Mouse (Mus musculus) heart, postnatal 4 days (tissue): Measurements from ENCODE around the gene 2010300C02Rik. TPM values are rescaled to one million over a fixed set of nuclear protein-coding genes. Genes with fewer than 3 reads are reported as not detected.

Experiments used
- DNase-seq: peaks from one replicate; pipeline ENCODE4 v3.0.0; 2021
- total RNA-seq, 2 experiments: library from RNA; stranded (reverse); gene quantifications; 2 replicates each; pipeline ENCODE4 v1.2.3; 2021

Gene 2010300C02Rik
- total RNA-seq, 2 experiments from 2014 or later, result 1.7 to 1.9 TPM

DNA sequence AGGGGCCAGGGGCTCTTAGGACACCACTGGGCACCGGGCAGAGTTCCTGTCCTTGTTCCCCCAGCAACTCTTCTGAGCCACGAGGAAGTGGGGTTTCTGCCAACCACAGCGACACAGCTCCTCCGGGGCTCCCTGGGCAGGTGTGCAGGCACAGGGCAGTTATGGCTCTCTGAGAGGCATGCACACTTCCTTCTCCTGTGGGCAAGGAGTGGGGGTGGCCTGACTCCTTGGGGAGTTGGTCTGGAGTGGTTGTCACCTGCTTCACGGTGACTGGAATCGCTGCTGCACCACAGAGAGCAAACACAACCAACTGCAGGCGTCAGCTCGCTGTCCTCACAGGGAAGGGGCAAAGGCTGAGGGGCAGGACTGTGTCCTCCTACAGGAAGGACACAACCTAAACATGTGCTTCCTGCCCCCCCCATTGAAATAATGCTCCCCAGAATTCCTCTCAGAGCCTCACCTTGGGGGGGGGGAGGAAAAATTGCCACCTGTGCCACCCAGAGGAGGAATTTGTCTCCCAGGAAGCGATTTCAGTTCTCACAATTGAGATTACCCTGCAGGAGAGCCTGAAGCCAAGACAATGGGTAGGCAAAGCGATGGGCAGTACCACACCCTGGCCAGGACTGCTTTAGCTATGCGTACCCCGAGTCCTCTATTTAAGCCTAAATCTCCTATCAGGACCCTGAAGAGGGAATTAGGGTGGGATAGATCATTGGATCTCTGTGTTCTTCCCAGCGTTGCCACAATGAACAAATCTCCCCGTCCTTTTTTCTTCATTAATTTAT is 54.2 kb downstream of the 2010300C02Rik start:
- no peak for DNase-seq

DNA sequence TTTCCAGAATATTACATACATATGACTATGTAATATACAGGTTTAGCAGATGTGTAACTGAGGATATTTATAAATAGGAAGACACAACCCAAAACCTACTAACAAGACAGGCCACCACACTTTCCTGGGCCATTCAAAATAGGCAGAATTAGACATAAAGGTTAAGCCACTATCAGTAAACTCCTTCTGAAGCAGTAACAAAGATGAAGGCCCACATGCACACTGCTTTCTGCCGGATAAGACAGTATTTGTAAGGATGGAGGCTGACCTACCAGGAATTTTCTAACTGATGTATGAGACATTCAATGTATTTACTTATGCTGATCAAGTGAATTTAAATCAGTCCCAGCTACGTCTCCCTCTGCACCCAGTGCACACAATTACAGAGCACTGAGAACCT is 55.4 kb downstream of the 2010300C02Rik start:
- no peak for DNase-seq

DNA sequence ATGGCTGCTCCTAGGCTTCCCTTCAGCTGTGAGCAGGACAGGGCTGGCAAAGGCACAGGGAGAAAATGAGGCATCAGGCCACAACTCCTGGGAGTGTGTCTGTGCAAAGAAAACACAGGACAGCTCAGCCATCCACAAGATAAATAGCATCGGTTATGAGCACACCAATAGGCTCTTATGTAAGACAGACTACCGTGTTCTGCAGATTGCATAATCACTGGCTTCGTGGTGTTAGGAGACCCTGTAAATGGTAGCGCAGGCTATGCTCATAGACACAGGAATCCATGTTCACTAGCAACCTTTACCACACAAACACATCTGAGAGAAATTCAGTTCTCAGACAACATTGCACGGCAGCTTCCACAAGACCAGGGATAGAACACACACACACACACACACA is 56.3 kb downstream of the 2010300C02Rik start:
- DNase-seq, result no peak

DNA sequence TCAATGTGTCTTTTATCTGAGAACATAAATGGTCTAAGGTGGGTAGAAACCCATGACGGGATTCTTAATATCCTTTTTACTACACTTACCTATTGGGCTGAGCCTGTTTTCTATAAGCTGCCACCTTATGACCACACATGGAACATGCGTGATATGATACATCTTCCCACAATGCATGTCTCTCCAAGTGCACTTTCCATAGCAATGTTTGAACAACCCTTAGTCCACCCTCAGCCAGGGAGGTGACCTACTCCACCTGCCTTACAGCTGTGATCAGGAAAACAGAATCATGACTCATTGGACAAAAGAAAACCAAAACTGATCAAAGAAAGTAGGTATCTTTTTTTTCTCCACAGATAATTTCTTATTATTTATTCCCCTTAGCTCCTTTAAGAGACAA is 63.9 kb downstream of the 2010300C02Rik start:
- no peak for DNase-seq

DNA sequence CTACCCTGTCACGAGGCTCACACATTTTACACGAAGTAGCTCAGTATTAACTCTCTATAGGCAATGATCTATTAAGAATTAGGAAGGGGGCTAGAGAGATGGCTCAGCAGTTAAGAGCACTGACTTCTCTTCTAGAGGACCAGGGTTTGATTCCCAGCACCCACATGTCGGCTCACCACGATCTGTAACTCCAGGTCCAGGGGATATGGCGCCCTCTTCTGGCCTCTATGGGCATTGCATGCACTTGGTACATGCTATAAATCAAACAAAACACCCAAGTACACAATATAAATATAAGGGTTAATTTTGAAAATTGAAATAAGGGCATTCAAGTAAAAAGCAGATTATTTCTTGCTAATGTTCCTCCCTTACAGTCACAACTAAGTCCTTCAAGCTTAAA is 65.9 kb downstream of the 2010300C02Rik start:
- no peak for DNase-seq

DNA sequence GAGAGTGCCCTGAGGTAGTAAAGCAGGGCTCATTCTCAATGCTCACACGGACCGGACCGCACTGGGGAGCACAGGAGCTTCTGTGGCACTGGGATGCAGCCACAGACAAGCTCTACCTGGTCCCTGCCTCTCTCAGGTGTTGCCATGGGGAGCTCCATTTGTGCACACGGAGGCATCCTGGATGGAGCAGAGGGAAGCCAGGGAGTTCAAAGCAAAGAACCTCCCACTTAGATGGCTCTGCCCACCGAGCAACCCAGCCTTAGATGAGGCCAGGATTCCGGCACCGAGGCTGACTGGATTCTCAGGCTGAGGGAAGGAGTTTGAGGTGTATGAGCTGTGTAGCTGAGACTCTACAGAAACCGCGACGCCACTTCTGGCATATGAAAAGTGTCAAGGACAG is 72.8 kb downstream of the 2010300C02Rik start:
- no peak for DNase-seq

DNA sequence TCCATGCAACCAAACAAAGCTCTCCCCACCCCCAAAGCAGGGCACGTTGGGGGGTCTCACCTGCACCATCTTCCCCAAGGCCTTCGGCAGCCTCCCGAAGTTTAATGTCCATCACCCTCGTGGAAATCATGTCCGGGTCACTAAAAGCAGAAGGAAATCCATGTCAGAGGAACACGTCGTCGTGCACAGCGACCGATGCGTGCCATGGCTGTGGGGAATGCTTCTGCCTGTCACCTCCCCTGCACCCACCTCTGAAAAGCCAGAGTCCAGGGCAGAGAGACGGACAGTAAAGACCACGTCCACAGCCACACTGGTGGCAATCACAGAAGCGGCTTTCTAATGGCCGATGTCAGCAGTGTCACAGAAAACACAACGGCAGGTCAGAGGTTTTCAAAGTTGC is 75.4 kb downstream of the 2010300C02Rik start:
- no peak for DNase-seq

DNA sequence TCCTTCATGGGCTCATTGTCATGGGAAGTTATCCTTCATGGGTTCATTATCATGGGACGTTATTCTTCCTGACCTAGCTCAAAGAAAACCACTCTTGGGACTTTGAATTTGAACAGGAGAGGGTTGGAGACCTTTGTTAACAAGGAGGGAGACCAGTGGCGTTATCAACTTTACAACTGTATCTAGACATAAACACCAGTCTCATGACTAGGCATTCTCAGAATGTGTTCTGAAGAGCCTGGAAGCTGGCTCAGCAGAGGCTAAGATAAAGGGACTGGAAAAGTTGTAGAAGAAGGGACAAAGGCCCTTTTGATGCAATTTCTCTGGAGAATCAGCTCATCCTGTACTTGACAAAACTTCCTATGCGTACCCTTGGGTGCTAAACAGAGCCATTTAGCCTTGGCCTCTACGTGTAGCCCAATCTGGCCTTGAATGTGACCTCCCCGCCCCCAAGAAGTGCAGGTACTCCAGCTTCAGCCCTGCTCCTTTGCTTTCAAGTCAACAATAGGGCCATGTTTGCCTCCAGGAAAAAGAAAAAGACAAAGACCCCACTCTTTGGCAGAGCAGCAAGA is 76.0 kb downstream of the 2010300C02Rik start:
- no peak for DNase-seq

DNA sequence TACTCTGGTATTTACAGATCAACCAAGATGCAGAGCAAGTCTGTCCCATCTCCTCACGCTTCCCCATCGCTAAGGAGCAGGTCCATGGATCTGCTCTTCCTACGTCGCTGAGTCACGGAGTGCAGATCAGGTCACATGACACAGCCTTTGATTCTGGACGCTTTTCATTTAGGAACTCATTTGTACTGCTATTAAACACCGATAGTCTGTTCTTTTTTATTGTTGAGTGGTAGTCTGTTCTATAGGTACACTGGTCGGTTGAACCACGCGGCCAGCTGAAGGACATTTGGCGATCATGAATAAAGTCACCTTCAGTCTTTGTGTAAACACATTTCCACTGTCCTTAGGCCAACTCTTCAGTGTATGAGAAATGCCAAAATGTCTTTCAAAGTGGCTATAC is 78.5 kb downstream of the 2010300C02Rik start:
- no peak for DNase-seq

DNA sequence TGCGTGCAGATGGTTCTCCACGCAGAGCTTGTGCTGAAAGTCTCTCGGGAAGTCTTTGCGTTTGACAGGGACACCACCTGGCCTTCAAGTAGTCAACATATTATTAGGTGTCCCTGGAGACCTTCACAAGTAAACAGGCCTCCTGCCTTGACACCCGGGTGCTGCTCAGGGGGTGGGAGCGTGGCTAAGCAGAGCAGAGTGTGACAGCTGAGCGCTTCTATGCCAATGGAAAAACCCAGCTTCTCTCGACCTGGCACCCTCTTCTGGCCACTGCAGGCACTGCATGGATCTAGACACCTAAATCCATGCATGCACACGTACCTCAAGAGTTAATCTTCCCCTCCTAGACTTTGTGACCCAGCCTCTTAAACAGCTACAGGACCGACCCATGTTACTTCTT is 80.8 kb downstream of the 2010300C02Rik start:
- peak; percentile 87 for DNase-seq

DNA sequence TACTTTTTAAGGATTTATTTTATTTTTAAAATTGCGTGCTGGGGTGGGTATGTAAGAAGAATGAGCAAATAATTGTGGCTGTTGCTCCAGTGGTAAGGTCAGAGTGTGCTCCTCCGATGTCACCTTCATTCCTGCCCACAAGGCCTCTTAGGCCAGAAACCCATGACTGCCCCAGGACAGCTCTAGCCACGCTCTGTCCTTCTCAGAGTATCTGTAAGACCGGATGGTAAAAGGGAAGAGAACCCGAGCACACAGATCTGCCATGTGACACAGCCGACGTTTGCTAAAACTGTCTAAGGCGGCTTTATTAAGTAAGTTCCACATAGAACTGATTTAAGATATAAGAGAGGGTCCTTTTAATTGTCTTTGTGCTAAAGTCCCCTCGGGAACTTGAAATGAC is 81.3 kb downstream of the 2010300C02Rik start:
- no peak for DNase-seq

DNA sequence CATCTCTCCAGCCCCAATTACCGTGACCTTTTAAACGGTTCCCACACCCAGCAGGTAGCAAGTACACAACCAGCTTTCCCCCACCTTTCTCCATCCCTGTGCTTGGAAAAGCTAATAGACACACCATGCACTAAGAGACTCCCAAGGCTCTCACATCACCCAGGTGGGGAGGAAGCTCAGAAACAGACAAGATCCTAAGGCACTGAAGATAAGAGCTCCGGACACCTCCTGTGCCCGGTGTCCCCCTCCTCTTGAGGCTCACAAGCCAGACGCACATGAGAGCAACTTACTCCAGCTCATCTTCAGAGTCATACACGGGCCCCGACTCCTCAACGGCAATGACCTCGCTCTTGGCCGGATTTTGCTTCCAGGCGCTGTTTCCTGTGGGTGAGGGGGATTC is 82.3 kb downstream of the 2010300C02Rik start:
- no peak for DNase-seq

DNA sequence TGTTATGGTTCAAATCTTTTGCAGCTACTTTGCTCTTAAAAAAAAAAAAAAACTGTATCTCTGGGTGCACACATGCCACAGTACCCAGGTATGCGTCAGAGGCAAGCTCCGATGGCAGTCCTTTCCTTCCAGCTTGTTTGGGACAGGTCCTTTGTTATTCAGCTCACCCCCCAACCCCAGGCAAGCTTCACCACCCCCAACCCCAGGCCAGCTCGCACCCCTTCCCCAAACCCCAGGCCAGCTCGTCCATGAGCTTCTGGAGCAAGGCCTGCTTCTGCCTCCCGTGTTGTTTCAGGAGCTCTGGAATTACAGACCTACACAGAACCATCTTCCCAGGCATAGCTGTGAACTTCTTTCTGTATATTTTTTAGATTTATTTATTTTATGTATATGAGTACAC is 83.1 kb downstream of the 2010300C02Rik start:
- DNase-seq, result no peak

DNA sequence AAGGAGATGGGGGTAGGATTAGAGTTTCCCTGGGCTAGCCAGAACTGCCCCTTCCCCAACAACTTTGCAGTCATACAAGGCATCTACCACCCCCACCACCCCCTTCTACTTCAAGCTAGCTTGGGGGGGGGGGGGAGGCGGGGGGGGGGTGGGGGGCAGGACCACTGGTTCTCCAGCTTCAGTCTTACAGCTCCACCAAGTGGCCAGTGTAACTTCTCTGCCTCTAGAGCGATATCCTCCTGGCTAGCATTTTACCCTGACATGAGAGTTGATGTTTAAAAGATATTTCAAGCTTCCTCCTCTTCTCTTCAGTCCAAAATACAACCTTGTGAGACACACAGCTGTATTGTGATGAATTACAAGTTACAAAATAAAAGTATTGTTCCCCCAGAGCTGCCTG is 83.7 kb downstream of the 2010300C02Rik start:
- DNase-seq, result peak; percentile 55

DNA sequence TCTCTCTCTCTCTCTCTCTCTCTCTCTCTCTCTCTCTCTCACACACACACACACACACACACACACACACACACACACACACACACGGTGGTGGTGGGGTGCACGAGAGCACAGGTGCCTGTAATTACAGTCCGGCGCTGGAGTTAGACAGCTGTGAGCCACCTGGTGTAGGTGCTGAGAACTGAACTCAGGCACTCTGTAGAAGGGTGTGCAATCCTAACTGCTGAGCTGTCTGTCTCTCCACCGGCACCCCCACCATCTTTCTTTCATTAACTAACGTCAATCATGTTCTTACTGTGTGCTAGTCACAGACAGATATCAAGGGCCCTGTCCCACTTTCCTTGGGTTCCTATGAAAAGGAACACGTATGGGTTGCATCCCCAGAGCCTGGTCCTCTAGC is 84.2 kb downstream of the 2010300C02Rik start:
- no peak for DNase-seq

DNA sequence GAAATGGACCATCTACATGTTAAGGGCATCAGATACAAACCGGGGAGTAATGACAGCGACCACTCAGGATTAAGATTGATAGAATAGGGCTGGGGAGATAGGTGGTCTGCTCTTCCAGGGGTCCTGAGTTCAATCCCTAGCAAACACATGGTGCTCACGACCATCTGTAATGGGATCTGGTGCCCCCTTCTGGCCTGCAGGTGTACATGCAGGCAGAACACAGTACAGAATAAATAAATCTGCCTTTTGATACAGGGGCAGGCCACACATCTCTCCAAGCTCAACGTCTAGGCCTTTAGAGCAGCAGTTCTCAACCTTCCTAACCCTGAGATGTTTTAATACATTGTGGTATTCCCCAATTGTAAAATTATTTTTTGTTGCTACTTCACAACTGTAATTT is 85.2 kb downstream of the 2010300C02Rik start:
- DNase-seq, result peak; percentile 61

DNA sequence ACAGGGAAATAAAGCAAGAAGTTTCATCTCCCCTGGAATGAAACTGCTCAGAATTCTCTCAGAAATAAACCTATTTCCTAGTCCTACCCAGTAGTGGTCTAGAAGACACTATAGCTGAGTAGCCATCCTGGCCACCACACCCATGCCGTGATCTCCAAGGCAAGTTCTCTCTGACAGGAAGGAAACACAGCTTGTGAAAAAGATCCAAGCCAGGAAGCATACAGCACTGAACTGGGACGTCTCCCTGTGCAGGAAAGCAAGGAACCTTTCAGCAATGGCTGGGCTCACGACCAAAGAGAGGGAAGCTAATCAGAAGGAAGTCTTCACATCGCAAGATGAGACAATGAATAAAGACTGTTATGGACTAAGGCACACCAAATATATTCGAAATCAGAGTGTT is 86.4 kb downstream of the 2010300C02Rik start:
- DNase-seq, result peak; percentile 31

DNA sequence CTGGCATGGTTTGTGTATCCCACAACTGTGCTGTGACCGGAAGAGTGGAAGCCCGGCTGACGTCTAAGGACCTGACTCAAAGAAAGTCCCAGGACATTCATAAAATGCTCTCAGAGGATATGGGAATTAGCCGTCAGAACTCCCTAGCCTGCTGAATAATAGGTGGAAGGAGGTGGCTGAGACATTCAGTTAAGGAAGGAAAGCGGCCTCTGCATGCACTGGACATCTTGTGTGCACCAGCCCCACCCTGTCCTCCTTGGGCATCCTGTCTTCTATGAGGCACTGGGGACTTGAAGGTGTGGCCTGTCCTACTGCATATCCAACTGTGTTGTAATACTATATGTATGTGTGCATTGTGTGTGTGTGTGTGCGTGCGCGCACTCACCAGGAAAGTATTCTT is 87.5 kb downstream of the 2010300C02Rik start:
- no peak for DNase-seq

DNA sequence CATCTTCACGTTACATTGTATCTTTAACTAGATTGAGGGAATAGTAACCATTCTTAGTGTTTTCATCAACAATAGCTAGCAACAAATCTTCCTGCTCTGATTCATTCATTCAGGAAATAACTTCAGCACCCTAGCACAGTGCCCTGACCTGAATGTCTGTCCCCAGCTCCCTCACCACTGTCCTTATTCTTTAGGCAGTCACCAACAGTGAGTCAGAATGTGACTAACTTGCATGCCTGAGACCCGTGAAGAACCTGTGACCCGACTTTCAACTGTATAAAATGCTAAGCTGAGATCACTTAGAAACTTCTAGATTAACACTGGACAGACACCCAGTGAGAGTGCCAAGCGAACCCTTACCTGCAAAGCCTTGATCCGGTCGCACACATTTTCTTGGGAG is 88.4 kb downstream of the 2010300C02Rik start:
- DNase-seq, result no peak

DNA sequence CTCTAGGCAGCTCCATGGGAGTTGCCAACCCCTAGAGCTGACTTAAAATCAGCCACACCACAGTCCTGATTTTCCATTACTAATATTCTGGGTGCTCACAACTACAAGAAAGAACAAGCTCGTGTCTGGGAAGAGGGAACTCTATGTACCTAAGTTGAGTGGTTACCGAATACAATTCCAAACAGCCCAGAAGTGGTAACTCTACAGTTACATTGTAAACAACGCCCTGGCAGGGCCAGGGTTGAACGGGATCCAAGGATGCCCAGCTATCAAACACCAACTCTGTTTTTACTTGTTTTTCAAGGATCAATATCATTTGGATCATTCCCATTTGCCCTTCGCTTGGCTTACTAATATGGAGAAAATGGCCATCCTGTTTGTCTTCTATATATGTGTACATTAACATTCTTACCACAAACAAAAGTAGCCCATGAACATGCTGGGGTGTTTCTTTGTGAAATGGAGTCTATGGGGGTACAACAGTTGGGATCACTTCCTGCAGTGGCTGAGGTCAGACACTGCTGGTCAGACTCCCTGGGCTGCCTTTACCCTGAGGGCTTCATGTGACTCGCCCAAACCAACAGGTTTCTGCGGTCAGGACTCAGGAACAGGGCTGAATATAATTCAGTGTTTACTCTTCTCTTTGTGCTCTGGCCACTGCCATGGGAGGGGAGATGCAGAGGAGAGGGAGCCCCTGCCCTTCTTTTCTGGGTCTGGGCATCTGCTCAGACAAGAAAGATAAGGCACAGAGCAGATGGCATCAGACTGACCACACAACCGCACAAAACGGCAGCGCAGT is 89.3 kb downstream of the 2010300C02Rik start:
- DNase-seq, result no peak

DNA sequence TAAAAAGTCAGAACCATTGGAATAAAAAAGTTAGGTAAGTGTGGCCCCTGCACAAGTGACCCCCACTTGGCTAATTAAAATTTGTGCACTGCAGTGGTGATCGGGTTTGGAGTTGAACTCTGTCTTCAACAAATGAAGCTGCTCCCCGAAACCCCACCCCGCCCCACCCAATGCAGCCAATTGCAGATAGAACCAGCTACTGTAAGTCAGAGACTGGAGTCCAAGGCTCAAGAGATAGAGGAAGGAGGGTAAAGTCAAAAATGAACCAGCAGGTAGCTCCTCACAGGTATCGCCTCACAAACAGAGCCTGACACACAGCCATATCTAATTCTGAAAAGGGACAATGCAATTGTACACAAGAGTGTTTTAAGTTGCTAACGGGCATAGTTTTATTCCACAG is 90.0 kb downstream of the 2010300C02Rik start:
- DNase-seq, result no peak

DNA sequence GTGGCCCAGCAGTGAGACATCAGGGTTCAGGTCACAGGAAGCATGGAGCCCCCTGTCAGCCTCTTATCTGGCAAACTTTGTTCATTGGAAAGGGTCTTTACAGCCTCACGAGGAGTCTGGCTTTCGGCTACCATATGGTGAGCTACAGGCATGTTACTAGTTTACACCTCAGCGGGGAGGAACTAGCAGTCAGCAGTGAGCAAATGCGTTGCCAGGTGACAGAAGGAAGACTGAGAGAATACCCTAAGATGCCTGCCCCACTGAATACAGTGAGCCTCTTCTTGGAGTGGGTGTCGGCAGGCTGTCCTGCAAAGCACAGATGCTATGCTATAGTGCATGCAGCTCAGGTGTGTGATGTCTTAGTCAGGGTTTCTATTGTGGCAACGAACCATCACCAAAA is 91.1 kb downstream of the 2010300C02Rik start:
- DNase-seq, result no peak

DNA sequence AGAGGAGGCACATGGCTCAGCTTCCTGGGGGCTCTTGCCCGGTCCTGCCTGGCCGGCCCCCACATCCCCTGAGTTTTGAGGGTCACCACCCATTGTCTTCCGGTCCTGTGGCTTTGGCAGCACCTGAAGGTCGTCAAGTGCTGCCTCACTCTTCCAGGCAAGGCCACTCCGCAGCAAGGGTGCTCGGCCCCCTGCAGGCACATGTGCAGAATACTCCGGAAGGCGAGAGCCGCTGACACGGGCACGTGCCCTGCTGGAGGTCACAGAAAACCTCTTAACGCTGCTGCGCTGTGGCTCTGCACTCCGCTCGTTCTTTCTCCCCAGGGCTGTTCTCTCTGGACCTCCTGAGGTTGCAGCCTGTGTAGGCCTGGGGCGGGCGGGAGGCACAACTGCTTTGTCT is 95.7 kb downstream of the 2010300C02Rik start:
- no peak for DNase-seq

DNA sequence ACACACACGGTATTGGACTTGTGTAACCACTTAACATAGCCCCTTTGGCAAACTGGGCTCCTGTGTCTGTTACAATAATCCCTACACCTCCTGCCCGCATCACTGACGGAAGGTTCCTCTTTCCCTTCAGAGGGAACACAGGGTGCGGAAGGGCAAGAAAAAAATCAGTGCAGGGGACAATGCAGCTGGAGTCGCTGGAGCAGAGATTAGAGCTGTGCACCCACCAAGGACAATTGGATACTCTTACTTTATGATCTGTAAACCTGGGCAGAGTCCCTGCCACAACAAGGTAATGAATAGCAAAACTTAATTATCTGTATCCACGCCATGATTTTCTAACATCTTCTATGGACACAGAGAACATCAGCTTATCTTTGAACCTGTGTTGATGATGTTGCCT is 97.8 kb downstream of the 2010300C02Rik start:
- no peak for DNase-seq
